Mouse (Mus musculus) liver, adult 2 months (tissue): ENCODE data around the gene Mrnip. TPM values are rescaled to one million over a fixed set of nuclear protein-coding genes. Genes with fewer than 3 reads are reported as not detected.

Source experiments
- DNase-seq: peaks from one replicate; pipeline ENCODE4 v3.0.0-alpha.2; 2011; ENCODE audit warnings: low read depth, low spot score; ENCODE audit errors: extremely low read depth
- H3K27ac ChIP-seq: fragments of 200-500 bp; replicated peaks from 2 replicates; pipeline ENCODE4 v1.5.1; 2012; ENCODE audit warnings: low read depth, mild to moderate bottlenecking, control low read depth, inconsistent platforms, low read length; ENCODE audit not compliant: insufficient read depth
- H3K27me3 ChIP-seq: fragments of 200-500 bp; 2 replicates; pipeline ENCODE4 v1.6.1; 2012; ENCODE audit warnings: mild to moderate bottlenecking, moderate library complexity, low read length, inconsistent platforms; ENCODE audit not compliant: control insufficient read depth, insufficient read depth
- H3K36me3 ChIP-seq: fragments of 200-500 bp; 2 replicates; pipeline ENCODE4 v1.6.1; 2012; ENCODE audit warnings: low read length, inconsistent platforms; ENCODE audit not compliant: control insufficient read depth, insufficient read depth
- H3K4me1 ChIP-seq: fragments of 200-500 bp; 2 replicates; pipeline ENCODE4 v1.6.1; 2011; ENCODE audit warnings: low read length; ENCODE audit not compliant: control insufficient read depth, insufficient read depth
- H3K4me3 ChIP-seq: fragments of 200-500 bp; 2 replicates; pipeline ENCODE4 v1.5.1; 2011; ENCODE audit warnings: low read depth, mild to moderate bottlenecking, control low read depth, low read length, moderate library complexity; ENCODE audit not compliant: insufficient read depth
- H3K79me2 ChIP-seq: fragments of 200-500 bp; 2 replicates; pipeline ENCODE4 v1.6.1; 2012; ENCODE audit warnings: inconsistent platforms, mild to moderate bottlenecking, low read length, moderate library complexity; ENCODE audit not compliant: control insufficient read depth, insufficient read depth
- H3K9ac ChIP-seq: fragments of 200-500 bp; 2 replicates; pipeline ENCODE4 v1.6.1; 2012; ENCODE audit warnings: low read depth, mild to moderate bottlenecking, control low read depth, inconsistent platforms, low read length
- CTCF ChIP-seq: fragments of 200-500 bp; IDR thresholded peaks from 2 replicates; pipeline ENCODE4 v1.5.1; 2011; ENCODE audit warnings: low read depth, low read length, control low read depth
- POLR2A ChIP-seq: fragments of 200-500 bp; IDR thresholded peaks from 2 replicates; pipeline ENCODE4 v1.6.1; 2011; ENCODE audit warnings: low read length, control low read depth; ENCODE audit not compliant: insufficient read depth; ENCODE audit errors: extremely low read depth
- WGBS: fragments of 180-500 bp; shearing (Covaris S2); methylation state at CpG from one replicate; pipeline ENCODE4 v1.1.7; 2018; 5-methylcytosine and 5-hydroxymethylcytosine counted together
- polyA plus RNA-seq: library from polyadenylated mRNA; depleted of rRNA; stranded (reverse); fragments of >200 nt; gene quantifications from 2 replicates; pipeline ENCODE4 v1.2.3, GENCODE M21; 2012
- total RNA-seq: library from RNA; depleted of rRNA; stranded (reverse); fragments of >200 nt; gene quantifications from 2 replicates; pipeline ENCODE4 v1.2.3, GENCODE M21; 2014

Mrnip gene
- total and polyA plus RNA-seq, 2 experiments, result 8.5 to 9.9 TPM

- peaks cover 9% of the 10 kb centered on the region; the same call in 1 of the 2 replicates for H3K79me2 ChIP-seq
- 42% methylated on average over 10 of the region's 10 CpGs for WGBS
- DNase-seq, result peak; percentile 41
- H3K4me3 ChIP-seq, result no peak overlapping the region
- no peak overlapping the region for H3K27ac ChIP-seq
- no peak overlapping the region for H3K9ac ChIP-seq
- peaks cover 7% of the 10 kb centered on the region; the same call in 1 of the 2 replicates for H3K4me1 ChIP-seq
- peaks cover 3% of the 10 kb centered on the region; the same call in 1 of the 2 replicates for H3K36me3 ChIP-seq
- TF ChIP-seq POLR2A (no peak), CTCF (no peak)
- H3K27me3 ChIP-seq, result no peaks in the 10 kb centered on the region
Measured at GRCm38 (mm10) chr11:50134136-50134859, 39.9 kb upstream of the Mrnip start.

- Histone ChIP-seq H3K4me1 (peaks cover 10% of the 10 kb centered on the region; the same call in 1 of the 2 replicates), H3K9ac (0 out of 2 replicates have a peak overlapping the region, but pooled peaks have one; percentile 4), H3K27ac (no peak overlapping the region), H3K36me3 (peaks cover 6% of the 10 kb centered on the region; the same call in 1 of the 2 replicates), H3K79me2 (peaks cover 4% of the 10 kb centered on the region; the same call in 1 of the 2 replicates), H3K4me3 (peak overlapping the region; percentile 38; the same call in 1 of the 2 replicates), H3K27me3 (no peaks in the 10 kb centered on the region)
- 38% methylated on average over 10 of the region's 10 CpGs for WGBS
- DNase-seq, result peak; percentile 54
- TF ChIP-seq POLR2A (no peak), CTCF (no peak)
Measured at GRCm38 (mm10) chr11:50138206-50138822, 35.9 kb upstream of the Mrnip start.

GRCm38 (mm10) chr11:50139571-50139970 lies 34.7 kb upstream of the Mrnip start:
- Histone ChIP-seq H3K27ac (peak overlapping the region; percentile 74), H3K9ac (peak overlapping the region; percentile 56), H3K36me3 (peaks cover 6% of the 10 kb centered on the region; the same call in 1 of the 2 replicates), H3K4me1 (peaks cover 8% of the 10 kb centered on the region; the same call in 1 of the 2 replicates), H3K27me3 (no peaks in the 10 kb centered on the region), H3K4me3 (peak overlapping the region; percentile 60), H3K79me2 (peaks cover 4% of the 10 kb centered on the region; the same call in 1 of the 2 replicates)
- TF ChIP-seq POLR2A (peak; percentile 41; the same call in 1 of the 2 replicates), CTCF (no peak)
- WGBS, result 23% methylated on average over 7 of the region's 7 CpGs
- peak; percentile 92 for DNase-seq

GRCm38 (mm10) chr11:50145529-50145928 lies 28.7 kb upstream of the Mrnip start:
- H3K79me2 ChIP-seq, result no peaks in the 10 kb centered on the region
- H3K4me1 ChIP-seq, result no peaks in the 10 kb centered on the region
- 91% methylated on average over 3 of the region's 3 CpGs for WGBS
- TF ChIP-seq CTCF (no peak), POLR2A (no peak)
- H3K9ac ChIP-seq, result no peak overlapping the region
- no peak for DNase-seq
- peaks cover 10% of the 10 kb centered on the region for H3K36me3 ChIP-seq
- H3K27me3 ChIP-seq, result no peaks in the 10 kb centered on the region
- no peak overlapping the region for H3K27ac ChIP-seq
- H3K4me3 ChIP-seq, result no peak overlapping the region

- Histone ChIP-seq H3K9ac (no peak overlapping the region), H3K36me3 (peaks cover 11% of the 10 kb centered on the region), H3K27me3 (no peaks in the 10 kb centered on the region), H3K4me3 (no peak overlapping the region), H3K27ac (no peak overlapping the region), H3K4me1 (no peaks in the 10 kb centered on the region), H3K79me2 (no peaks in the 10 kb centered on the region)
- DNase-seq, result no peak
- TF ChIP-seq POLR2A (no peak), CTCF (no peak)
- 98% methylated on average over 13 of the region's 13 CpGs for WGBS
Measured at GRCm38 (mm10) chr11:50146121-50146520, 28.1 kb upstream of the Mrnip start.
